Mouse (Mus musculus): ENCODE measurements around the gene Tox2.

Tox2 gene

GRCm38 (mm10) chr2:163318777-163319176 is 115.9 kb downstream of the Tox2 start:
- DNase-seq (ENCODE audit: low spot score): no peak

DNA sequence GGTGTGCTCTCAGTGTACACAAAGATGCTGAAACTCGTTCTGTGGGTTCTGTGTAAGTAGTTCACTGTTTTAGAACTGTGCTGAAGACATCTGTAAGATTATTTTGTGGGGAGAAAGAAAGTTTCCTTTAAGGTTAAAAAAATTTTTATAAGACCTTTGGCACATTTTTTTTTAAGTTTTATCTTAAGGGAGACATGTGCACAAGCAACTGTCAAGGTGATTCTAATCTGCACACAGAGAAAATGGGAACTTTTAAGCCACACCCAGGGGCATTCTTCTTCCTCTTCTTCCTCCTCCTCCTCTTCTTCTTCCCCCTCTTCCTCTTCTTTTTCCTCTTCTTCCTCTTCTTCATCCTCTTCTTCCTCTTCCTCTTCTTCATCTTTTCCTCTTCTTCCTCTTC is 120.2 kb downstream of the Tox2 start:
- no peak for DNase-seq (ENCODE audit: low spot score)

- DNase-seq (ENCODE audit: low spot score): peak; percentile 64
These were observed 127.8 kb downstream of the Tox2 start for GRCm38 (mm10) chr2:163330742-163331141.

DNA sequence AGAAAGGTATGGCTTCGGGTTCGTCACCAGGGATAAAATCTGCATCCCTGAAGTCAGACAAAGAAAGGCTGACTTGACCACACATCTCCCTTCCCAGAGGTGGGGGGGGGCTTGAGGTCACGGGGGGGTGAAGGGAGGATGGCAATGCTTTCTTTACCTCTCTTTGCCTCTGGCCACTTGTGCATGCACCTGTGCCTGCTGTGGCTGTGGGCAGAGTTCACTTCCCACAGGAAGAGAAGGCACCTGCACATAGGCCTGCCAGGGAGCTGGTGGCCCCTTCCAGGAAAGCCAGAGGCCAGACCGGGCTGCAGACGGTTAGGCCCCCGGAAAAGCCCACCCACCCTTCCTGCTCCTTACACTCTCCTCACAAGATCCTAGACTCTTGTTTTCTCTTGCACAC is 128.5 kb downstream of the Tox2 start:
- DNase-seq (ENCODE audit: low spot score): no peak

GRCm38 (mm10) chr2:163332368-163333055 is 129.6 kb downstream of the Tox2 start:
- DNase-seq (ENCODE audit: low spot score): peak; percentile 12

GRCm38 (mm10) chr2:163340263-163340662 is 137.3 kb downstream of the Tox2 start:
- DNase-seq (ENCODE audit: low spot score): peak; percentile 64

- DNase-seq (ENCODE audit: low spot score): no peak
These were observed 140.7 kb downstream of the Tox2 start for GRCm38 (mm10) chr2:163343671-163344070.

DNA sequence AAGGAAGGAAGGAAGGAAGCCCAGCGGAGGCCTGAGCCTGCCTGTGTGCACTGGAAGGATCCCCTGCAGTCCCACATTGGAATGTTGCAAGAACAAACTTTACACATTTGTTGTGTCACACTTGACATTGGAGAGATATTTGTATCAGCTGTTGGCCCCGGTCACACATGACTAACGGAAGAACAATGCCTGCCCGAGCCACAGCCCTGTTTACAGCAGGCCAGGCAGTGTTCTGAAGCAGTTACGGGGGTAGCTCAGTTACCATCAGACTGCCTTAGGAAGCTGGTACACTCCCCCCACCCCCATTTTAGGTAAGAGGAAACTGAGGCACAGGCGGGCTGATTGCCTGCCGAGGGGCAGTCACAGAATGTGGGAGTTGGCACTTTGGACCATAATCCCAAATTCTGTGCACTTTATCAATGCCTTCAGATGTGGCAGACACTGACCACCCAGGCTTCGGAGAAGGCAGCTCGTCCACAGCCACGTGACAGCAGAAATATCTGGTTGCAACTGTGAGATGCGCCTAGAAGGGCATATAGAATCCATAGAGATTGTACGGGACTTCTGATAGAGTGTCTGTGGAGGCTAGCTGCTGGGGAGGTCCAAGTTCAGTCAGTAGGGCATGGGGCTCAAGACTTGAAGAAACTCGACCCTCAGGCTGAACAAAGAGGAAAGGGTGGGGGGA is 142.2 kb downstream of the Tox2 start:
- peak; percentile 14 for DNase-seq (ENCODE audit: low spot score)

GRCm38 (mm10) chr2:163346497-163346896 is 143.6 kb downstream of the Tox2 start:
- no peak for DNase-seq (ENCODE audit: low spot score)

DNA sequence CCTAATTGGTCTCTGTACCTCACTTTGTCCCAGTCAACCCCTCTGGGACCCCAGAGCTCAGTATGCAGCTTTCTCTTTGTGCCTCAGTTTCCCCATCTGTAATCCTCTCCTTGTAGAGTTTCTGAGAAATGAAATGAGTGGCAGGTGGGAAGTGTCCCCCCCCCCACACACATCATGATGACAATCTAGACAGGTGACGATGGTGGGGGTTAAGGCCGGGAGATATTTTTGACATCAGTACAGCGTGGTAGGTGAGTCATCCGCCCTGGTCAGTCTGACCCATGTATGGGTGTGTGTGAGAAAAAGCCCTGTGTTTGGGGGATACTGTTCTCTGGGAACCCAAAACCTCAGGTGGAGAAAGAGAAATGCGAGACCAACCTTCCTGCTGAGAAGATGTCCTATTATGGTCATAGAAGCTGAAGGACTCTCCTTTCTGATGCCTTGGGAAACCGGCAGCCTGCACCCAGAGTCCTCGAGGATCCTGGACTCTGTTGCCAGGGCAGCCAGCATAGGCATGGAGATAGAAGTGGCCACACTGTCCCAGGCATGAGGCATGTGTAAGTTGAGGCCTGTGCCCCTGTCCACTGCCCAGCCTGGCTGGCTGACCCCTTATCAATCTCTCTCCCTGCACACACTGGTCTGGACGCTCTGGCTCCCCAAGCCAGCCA is 144.7 kb downstream of the Tox2 start:
- no peak for DNase-seq (ENCODE audit: low spot score)

GRCm38 (mm10) chr2:163348677-163349076 is 145.8 kb downstream of the Tox2 start:
- no peak for DNase-seq (ENCODE audit: low spot score)

- DNase-seq (ENCODE audit: low spot score): no peak
These were observed 146.5 kb downstream of the Tox2 start for GRCm38 (mm10) chr2:163349411-163349810.

DNA sequence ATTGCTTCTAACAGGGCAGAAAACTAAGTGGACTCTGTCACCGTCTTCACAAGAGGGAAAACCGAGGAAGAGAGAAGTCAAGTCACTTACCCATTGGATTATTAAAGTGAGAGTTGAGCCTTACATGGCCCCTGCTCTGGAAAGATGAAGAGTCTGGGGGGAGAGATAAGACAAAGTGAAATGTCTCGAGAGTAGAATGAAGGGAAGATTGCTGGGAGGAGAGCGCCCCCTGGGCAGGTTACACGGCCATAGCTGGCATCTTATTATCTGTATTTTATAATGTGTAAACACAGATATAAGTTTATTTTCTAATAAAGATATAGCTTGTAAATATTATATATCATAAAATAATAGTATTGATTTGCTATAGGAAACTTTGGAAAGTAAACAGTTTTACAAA is 147.5 kb downstream of the Tox2 start:
- DNase-seq (ENCODE audit: low spot score): no peak

DNA sequence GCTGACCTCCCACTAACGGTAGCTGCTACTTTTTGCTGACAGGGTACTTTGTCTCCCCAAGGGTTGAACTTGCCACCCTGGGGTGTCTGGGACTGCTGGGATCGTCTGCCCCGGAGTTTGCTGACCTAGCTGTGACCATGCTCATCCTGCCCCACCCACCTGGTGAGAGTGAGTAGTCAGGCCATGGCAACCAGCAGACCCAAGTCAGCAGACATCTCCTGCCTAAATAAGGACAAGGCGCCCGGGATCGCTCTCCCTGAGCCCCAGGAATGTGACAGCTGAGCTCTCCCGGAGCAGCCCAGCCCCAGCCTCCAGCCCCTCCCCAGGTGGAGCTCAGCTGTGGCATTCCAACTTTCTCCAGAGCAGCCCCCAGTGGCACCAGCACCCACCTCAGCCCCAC is 150.8 kb downstream of the Tox2 start:
- no peak for DNase-seq (ENCODE audit: low spot score)

DNA sequence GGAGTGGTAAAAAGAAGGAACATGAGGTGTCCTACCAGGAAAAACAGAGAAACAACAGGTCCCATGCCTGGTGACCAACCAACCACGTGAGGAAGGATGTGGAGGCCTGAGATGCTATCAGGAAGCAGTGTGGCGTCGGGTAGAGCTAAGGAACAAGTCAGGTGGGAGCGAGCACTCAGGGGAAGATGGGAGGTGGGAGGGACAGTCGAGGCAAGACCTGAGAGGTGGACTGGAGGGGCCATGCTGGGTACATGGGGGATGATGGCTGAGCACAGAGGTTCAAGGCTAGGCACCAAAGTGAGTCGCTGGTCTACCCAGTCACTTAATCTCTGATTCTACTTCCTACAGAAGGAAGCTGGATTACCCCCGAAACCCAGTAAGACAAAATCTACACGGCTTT is 152.7 kb downstream of the Tox2 start:
- DNase-seq (ENCODE audit: low spot score): no peak

GRCm38 (mm10) chr2:163356113-163356840 is 153.4 kb downstream of the Tox2 start:
- DNase-seq (ENCODE audit: low spot score): no peak

- no peak for DNase-seq (ENCODE audit: low spot score)
These were observed 155.7 kb downstream of the Tox2 start for GRCm38 (mm10) chr2:163358662-163359061.

- DNase-seq (ENCODE audit: low spot score): no peak
These were observed 156.3 kb downstream of the Tox2 start for GRCm38 (mm10) chr2:163359253-163359652.

DNA sequence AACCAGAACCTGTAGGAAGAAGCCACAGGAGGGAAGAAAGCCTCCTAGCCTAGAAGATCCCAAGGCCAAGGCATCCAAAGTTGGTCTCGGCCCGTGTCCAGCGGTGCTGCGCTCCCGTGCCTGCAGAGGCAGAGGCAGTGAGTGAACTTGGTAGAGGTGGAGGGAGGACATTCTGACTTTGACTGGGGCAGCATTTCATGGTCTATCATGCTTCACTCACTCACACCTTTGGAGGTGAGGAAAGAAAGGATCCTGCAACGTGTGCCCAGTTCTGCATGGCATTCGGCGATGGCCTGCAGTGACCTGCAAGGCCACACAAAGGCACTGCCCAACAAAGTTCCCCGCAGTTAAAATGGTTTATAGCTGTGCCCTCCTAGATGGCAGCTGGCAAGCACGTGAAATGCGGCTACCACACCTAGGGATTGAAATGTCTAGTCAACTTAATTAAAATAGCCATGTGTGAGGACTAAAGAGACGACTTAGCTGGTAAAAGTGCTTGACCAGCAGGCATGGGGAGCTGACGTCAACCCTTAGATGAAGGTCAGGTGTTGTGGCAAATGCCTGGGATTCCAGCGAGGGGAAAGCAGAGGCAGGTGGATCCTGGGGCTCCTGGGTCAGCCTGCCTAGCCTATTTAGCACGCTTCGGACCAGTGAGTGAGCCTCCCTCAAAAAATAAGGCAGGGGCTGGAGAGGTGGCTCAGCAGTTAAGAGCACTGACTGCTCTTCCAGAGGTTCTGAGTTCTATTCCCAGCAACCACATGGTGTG is 158.1 kb downstream of the Tox2 start:
- no peak for DNase-seq (ENCODE audit: low spot score)

DNA sequence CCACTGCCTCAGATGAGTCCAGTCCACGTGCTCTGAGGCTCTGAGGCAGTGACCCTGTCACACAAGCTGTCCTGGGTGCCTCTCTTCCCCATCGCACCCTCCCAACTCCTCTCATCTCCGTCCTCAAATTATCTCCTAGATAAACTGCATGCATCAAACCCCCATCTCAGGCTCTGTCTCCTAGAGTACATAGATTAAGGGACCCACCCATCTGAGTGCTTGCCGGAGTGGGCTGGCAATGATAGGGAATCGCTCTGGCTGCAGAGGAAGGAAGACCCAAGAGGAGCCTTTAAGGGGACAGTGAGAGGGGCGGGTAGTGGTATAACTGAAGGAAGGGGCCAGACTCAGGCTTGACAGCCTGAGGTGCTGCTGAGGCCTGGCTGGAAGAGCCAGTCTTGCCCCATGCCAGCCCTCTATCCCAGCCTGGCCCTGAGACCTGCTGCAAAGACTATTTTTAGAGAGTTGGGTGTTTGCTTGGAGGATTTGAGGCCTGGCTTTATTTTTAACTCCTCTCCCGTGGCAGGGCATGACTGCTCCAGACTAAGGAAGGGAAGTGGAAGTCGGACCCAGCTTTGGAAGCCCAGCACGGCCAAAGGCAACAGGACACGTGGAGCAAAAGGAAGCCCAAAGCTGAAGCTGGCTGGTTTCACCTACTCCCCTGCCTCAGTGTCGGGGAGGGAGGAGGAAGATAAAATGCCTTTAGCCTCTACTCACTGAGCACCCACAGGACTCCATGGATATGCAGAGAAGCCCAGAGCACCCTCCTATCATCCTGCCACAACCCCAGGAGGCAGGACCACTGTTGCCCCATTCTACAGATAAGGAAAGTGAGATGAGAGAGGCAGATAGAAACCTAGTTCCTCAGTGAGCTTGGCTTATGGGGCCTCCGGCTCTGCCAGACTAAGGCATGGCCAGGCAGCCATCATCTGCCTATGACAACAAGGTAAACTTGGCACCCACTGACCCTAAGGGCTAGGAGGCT is 160.3 kb downstream of the Tox2 start:
- DNase-seq (ENCODE audit: low spot score): no peak

Data from adipocyte (in vitro differentiated cells).